10 mouse cellular contexts compared by ENCODE assay signal in the genomic region with DNA sequence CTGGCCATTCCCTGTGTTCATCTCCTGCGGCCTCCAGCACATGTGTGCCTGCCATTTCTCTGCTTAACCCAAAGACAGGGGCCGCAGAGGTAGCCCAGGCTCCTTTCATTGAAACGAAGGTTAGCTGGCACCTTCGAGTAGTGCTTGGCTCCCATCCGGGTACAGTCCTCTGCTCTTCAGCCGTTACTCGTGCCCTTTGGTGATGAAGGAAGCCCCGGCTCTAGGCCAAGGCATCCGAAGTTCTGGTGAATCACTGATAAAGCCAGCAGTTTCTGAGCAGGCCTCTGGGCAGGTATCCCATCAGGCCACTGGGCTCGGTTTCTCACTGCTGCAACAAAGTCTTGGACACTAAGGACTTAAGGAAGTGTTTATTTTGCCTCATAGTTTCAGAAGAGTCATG. TPM values are rescaled to one million over a fixed set of nuclear protein-coding genes. Genes with fewer than 3 reads are reported as not detected.
DNase-seq lines count a peak whose midpoint lies in the region; ATAC-seq and TF ChIP-seq lines count a peak whose summit lies in the region.
"Had no signal": no experiment of that assay in that cellular context is flagged by ENCODE, and none has a peak within 500 bp of the region (broad histone marks: within the 10 kb centered on the region; RNA-seq: fewer than 3 reads in every experiment).

No protein-coding gene starts in this region.

- WGBS in kidney, adult 2 months, result 86% methylated on average over 10 of the region's 10 CpGs
- WGBS in bone marrow, adult 2 months, result 69% methylated on average over 10 of the region's 10 CpGs
- 62% methylated on average over 10 of the region's 10 CpGs for WGBS in liver, embryonic 12.5 days (ENCODE audit: insufficient replicate concordance)
- 91% methylated on average over 10 of the region's 10 CpGs for WGBS in midbrain, embryonic 15.5 days

- TF ChIP-seq POLR2A in kidney, adult 2 months (IDR thresholded peaks at IDR 0.05; ENCODE audit: low read depth, low read length), result no peak
- TF ChIP-seq POLR2A in bone marrow, adult 2 months (IDR thresholded peaks at IDR 0.05; ENCODE audit: borderline replicate concordance, control insufficient read depth, low read depth, low read length), result no peak

- no peaks in the 10 kb centered on the region for H3K9me3 ChIP-seq in liver, embryonic 12.5 days (replicated peaks)
- no peaks in the 10 kb centered on the region for H3K9me3 ChIP-seq in midbrain, embryonic 15.5 days
- H3K9me3 ChIP-seq: hindbrain, embryonic 15.5 days had no signal

- no peak for ATAC-seq in liver, embryonic 12.5 days
- no peak for ATAC-seq in midbrain, embryonic 15.5 days (replicated peaks)

- no peaks in the 10 kb centered on the region for H3K27me3 ChIP-seq in kidney, adult 2 months (replicated peaks; ENCODE audit: control insufficient read depth, insufficient read depth, low read length)
- peaks cover 18% of the 10 kb centered on the region; the same call in 1 of the 2 replicates for H3K27me3 ChIP-seq in liver, embryonic 12.5 days (replicated peaks)
- no peaks in the 10 kb centered on the region for H3K27me3 ChIP-seq in midbrain, embryonic 15.5 days (replicated peaks)
- H3K27me3 ChIP-seq: hindbrain, embryonic 15.5 days had no signal

- H3K27ac ChIP-seq in kidney, adult 2 months (ENCODE audit: insufficient read depth, low read depth, low read length), result no peak overlapping the region
- H3K27ac ChIP-seq in bone marrow, adult 2 months (ENCODE audit: control insufficient read depth, insufficient read depth, low read depth, low read length, poor library complexity), result peak overlapping the region; percentile 19; the same call in 1 of the 2 replicates
- peak overlapping the region; percentile 22; the same call in 1 of the 2 replicates for H3K27ac ChIP-seq in liver, embryonic 12.5 days
- no peak overlapping the region for H3K27ac ChIP-seq in midbrain, embryonic 15.5 days
- H3K27ac ChIP-seq: hindbrain, embryonic 15.5 days had no signal

- TF ChIP-seq CTCF in kidney, adult 2 months (conservative IDR thresholded peaks at IDR 0.05; ENCODE audit: insufficient read depth, insufficient read length, low read depth, low read length), result no peak
- TF ChIP-seq CTCF in bone marrow, adult 2 months (IDR thresholded peaks at IDR 0.05; ENCODE audit: control insufficient read depth, insufficient read depth, low read length), result no peak

- 0 out of 2 replicates have a peak overlapping the region, but pooled peaks have one; percentile 69 for H3K4me2 ChIP-seq in liver, embryonic 12.5 days
- no peak overlapping the region for H3K4me2 ChIP-seq in midbrain, embryonic 15.5 days
- H3K4me2 ChIP-seq: hindbrain, embryonic 15.5 days had no signal

- no peaks in the 10 kb centered on the region for H3K36me3 ChIP-seq in kidney, adult 2 months (ENCODE audit: control insufficient read depth, insufficient read depth, low read length)
- no peaks in the 10 kb centered on the region for H3K36me3 ChIP-seq in liver, embryonic 12.5 days
- H3K36me3 ChIP-seq in midbrain, embryonic 15.5 days (replicated peaks), result no peaks in the 10 kb centered on the region
- H3K36me3 ChIP-seq: hindbrain, embryonic 15.5 days had no signal

- DNase-seq in adrenal gland, postnatal 14 days, result peak; percentile 19
- no peak for DNase-seq in adrenal gland, adult 2 months
- peak; percentile 57 for DNase-seq in kidney, adult 2 months
- no peak for DNase-seq in kidney, postnatal 14 days
- no peak for DNase-seq in embryo, embryonic 9.5 days (ENCODE audit: extremely low spot score)
- DNase-seq: gastrocnemius, postnatal 10 days had no signal

- no peak overlapping the region for H3K4me3 ChIP-seq in kidney, adult 2 months (ENCODE audit: insufficient read depth, low read depth, low read length)
- H3K4me3 ChIP-seq in bone marrow, adult 2 months (replicated peaks; ENCODE audit: control insufficient read depth, low read depth, low read length), result no peak overlapping the region
- H3K4me3 ChIP-seq in liver, embryonic 12.5 days, result no peak overlapping the region
- no peak overlapping the region for H3K4me3 ChIP-seq in midbrain, embryonic 15.5 days
- H3K4me3 ChIP-seq: hindbrain, embryonic 15.5 days had no signal

- 0 out of 2 replicates have a peak, but pooled peaks cover 4% of the 10 kb centered on the region for H3K4me1 ChIP-seq in kidney, adult 2 months (ENCODE audit: control insufficient read depth, insufficient read depth, low read length)
- no peaks in the 10 kb centered on the region for H3K4me1 ChIP-seq in bone marrow, adult 2 months (ENCODE audit: control insufficient read depth, insufficient read depth, low read length)
- H3K4me1 ChIP-seq in liver, embryonic 12.5 days, result peaks cover 44% of the 10 kb centered on the region
- peaks cover 16% of the 10 kb centered on the region for H3K4me1 ChIP-seq in midbrain, embryonic 15.5 days

- no peak overlapping the region for H3K9ac ChIP-seq in liver, embryonic 12.5 days
- no peak overlapping the region for H3K9ac ChIP-seq in midbrain, embryonic 15.5 days
- H3K9ac ChIP-seq: hindbrain, embryonic 15.5 days had no signal

RNA-seq across cellular contexts. Expression of gene Trim2, which starts 34.9 kb away (rescaled TPM):
- total RNA-seq in adrenal gland, postnatal 14 days (2021), result 53.5 and 56.7 TPM in 2 replicates
- total RNA-seq in adrenal gland, adult 2 months (2021), result 100 to 1,000 TPM in 1 of 2 experiments, 10 to 100 TPM in 1; 34.1 to 125 TPM
- 58.3 and 115 TPM in 2 replicates for polyA plus RNA-seq in adrenal gland, adult 2 months (2012; rRNA removed)
- 44.5 and 49.2 TPM in 2 replicates for polyA plus RNA-seq in kidney, adult 2 months (2012; rRNA removed)
- polyA plus RNA-seq in bone marrow, adult 2 months (2011; ENCODE audit: insufficient read depth, insufficient read length, low replicate concordance, missing spikeins), result 2.8 and 10.2 TPM in 2 replicates
- polyA plus RNA-seq in liver, embryonic 12.5 days (2016; fragmentation: Nextera tagmentation; extraction: Ambion mirVana), result 4.0 and 5.2 TPM in 2 replicates
- 158 and 159 TPM in 2 replicates for polyA plus RNA-seq in midbrain, embryonic 15.5 days (2015; fragmentation: Nextera tagmentation; extraction: Ambion mirVana)

Comparison
In these comparisons a context has a peak if more than half of its experiments do, and no peak if none do; other contexts are left out.
1. DNase-seq: peak in adrenal gland, postnatal 14 days (single experiment) and kidney, adult 2 months (single experiment); none in adrenal gland, adult 2 months (single experiment), kidney, postnatal 14 days (single experiment) and embryo, embryonic 9.5 days (single experiment).
2. H3K27ac ChIP-seq: peak in bone marrow, adult 2 months (single experiment) and liver, embryonic 12.5 days (single experiment); none in kidney, adult 2 months (single experiment) and midbrain, embryonic 15.5 days (single experiment).